Mouse (Mus musculus) hindbrain, postnatal 0 days (tissue): ENCODE measurements around the gene Egflam. TPM values are rescaled to one million over a fixed set of nuclear protein-coding genes. Genes with fewer than 3 reads are reported as not detected.

Experiments
- ATAC-seq: fragments of 200-750 bp; cut with Nextera tagmentation; 2 replicates; pipeline ENCODE4 v1.8.0; 2017; ENCODE audit warnings: mild to moderate bottlenecking, moderate TSS enrichment, moderate library complexity
- DNase-seq: peaks from one replicate; pipeline ENCODE4 v3.0.0-alpha.2; 2015; ENCODE audit warnings: low spot score
- H3K27ac ChIP-seq: fragments of 300-500 bp; sonication (generic); 2 replicates; pipeline ENCODE4 v1.5.1; 2014; ENCODE audit warnings: mild to moderate bottlenecking
- H3K27me3 ChIP-seq: fragments of 300-500 bp; sonication (generic); 2 replicates; pipeline ENCODE4 v1.6.1; 2014; ENCODE audit warnings: low read length, mixed read lengths; ENCODE audit not compliant: insufficient read depth
- H3K36me3 ChIP-seq: fragments of 300-500 bp; sonication (generic); 2 replicates; pipeline ENCODE4 v1.6.1; 2014; ENCODE audit warnings: low read length, mixed read lengths; ENCODE audit not compliant: insufficient read depth
- H3K4me1 ChIP-seq: fragments of 300-500 bp; sonication (generic); 2 replicates; pipeline ENCODE4 v1.6.1; 2014; ENCODE audit warnings: antibody characterized with exemption, low read length, mixed read lengths; ENCODE audit not compliant: insufficient read depth
- H3K4me2 ChIP-seq: fragments of 300-500 bp; sonication (generic); 2 replicates; pipeline ENCODE4 v1.6.1; 2014; ENCODE audit warnings: low read depth, mild to moderate bottlenecking, low read length, moderate library complexity, mixed read lengths
- H3K4me3 ChIP-seq: fragments of 300-500 bp; sonication (generic); 2 replicates; pipeline ENCODE4 v1.5.1; 2014; ENCODE audit warnings: low read length
- H3K9ac ChIP-seq: fragments of 300-500 bp; sonication (generic); replicated peaks from 2 replicates; pipeline ENCODE4 v1.6.1; 2014; ENCODE audit warnings: mild to moderate bottlenecking, low read length, moderate library complexity, mixed read lengths
- H3K9me3 ChIP-seq: fragments of 300-500 bp; sonication (generic); 2 replicates; pipeline ENCODE4 v1.6.1; 2016; ENCODE audit warnings: low read length, mixed read lengths
- CTCF ChIP-seq: IDR thresholded peaks from 2 replicates; pipeline ENCODE4 v1.5.1; 2016; ENCODE audit warnings: antibody characterized with exemption, control low read depth, low read depth
- WGBS: fragments of 180-500 bp; shearing (Covaris S2); extraction: QIAGEN DNeasy Blood & Tissue Kit; methylation state at CpG from one replicate; pipeline ENCODE4 v1.1.7; 2014; 5-methylcytosine and 5-hydroxymethylcytosine counted together
- polyA plus RNA-seq: library from polyadenylated mRNA; unstranded; fragments of >200 nt; fragmentation: Nextera tagmentation; extraction: Ambion mirVana; gene quantifications from 2 replicates; pipeline ENCODE4 v1.2.1, GENCODE M21; 2015
- total RNA-seq: library from RNA; depleted of rRNA; stranded (reverse); fragments of >200 nt; gene quantifications from 2 replicates; pipeline ENCODE4 v1.2.3, GENCODE M21; 2014

Gene Egflam
- total and polyA plus RNA-seq, 2 experiments from 2014 or later: 5.9 to 8.5 TPM

- H3K4me2 ChIP-seq: no peak overlapping the region
- no peak for TF ChIP-seq CTCF
- H3K9me3 ChIP-seq: no peaks in the 10 kb centered on the region
- H3K4me1 ChIP-seq: no peaks in the 10 kb centered on the region
- H3K27me3 ChIP-seq: no peaks in the 10 kb centered on the region
- no peak overlapping the region for H3K27ac ChIP-seq
- ATAC-seq (no peak), DNase-seq (no peak)
- no peak overlapping the region for H3K4me3 ChIP-seq
- no peaks in the 10 kb centered on the region for H3K36me3 ChIP-seq
- no peak overlapping the region for H3K9ac ChIP-seq
- WGBS: 72% methylated on average over 11 of the region's 11 CpGs
These were observed 63.5 kb downstream of the Egflam start for GRCm38 (mm10) chr15:7334517-7335298.

DNA sequence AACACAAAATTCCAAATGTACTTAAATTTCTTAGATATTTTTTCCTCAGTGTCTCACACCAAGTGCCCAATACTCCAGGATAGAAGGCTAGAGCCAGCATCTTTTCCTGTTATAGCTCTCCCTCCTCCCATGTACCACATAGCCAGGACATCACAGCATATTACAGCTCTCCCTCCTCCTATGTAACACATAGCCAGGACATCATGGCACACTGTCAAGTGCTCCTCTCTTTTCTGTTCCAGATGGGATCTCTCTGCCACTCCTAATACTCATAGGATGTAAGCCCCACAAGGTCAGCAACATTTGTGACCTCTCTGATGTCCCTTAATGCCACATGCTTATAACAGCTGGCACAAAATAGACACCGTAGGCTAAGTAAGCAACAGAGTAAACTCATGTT is 65.3 kb downstream of the Egflam start:
- Histone ChIP-seq H3K27ac (no peak overlapping the region), H3K36me3 (no peaks in the 10 kb centered on the region), H3K4me1 (no peaks in the 10 kb centered on the region), H3K9me3 (no peaks in the 10 kb centered on the region), H3K9ac (no peak overlapping the region), H3K4me2 (no peak overlapping the region), H3K4me3 (no peak overlapping the region), H3K27me3 (no peaks in the 10 kb centered on the region)
- DNase-seq (no peak), ATAC-seq (no peak)
- WGBS: 86% methylated on average over 1 of the region's 1 CpGs
- no peak for TF ChIP-seq CTCF

DNA sequence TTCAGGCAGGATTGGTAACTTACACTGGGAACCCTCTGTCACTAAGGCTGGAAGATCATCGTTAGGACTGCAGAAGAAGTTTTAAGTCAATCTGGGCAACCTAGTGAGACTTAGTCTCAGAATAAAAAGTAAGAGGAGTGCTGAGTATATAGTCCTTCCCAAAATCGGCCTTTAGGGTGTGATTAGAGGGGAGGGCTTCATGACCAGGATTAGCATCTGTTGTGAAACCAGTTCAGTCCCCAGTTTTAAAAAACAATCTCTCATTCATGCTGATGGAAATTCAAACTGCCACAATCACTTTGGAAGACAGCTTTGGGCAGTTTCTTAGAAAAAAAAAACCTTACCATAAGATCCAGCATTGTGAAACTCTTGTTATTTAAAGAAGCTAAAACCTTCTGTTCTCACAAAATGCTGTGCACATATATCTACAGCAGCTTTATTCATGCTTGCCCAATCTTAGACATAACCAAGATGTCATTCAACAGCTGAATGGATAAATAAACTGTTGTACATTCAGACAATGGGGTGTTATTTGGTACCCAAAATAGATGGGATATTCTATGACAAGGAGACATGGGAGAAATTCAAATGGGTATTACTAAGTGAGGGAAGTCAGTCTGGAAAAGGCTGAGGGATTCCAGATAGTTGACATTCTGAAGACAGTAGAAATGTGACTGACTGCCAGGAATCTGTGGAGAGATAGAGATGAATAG is 75.4 kb downstream of the Egflam start:
- no peaks in the 10 kb centered on the region for H3K36me3 ChIP-seq
- ATAC-seq (no peak), DNase-seq (no peak)
- H3K27ac ChIP-seq: no peak overlapping the region
- no peak for TF ChIP-seq CTCF
- H3K4me3 ChIP-seq: no peak overlapping the region
- no peaks in the 10 kb centered on the region for H3K4me1 ChIP-seq
- no peak overlapping the region for H3K9ac ChIP-seq
- H3K9me3 ChIP-seq: no peaks in the 10 kb centered on the region
- WGBS: 85% methylated on average over 2 of the region's 2 CpGs
- no peaks in the 10 kb centered on the region for H3K27me3 ChIP-seq
- no peak overlapping the region for H3K4me2 ChIP-seq

GRCm38 (mm10) chr15:7320901-7321300 is 77.3 kb downstream of the Egflam start:
- 61% methylated on average over 4 of the region's 4 CpGs for WGBS
- Histone ChIP-seq H3K27me3 (no peaks in the 10 kb centered on the region), H3K4me1 (no peaks in the 10 kb centered on the region), H3K27ac (no peak overlapping the region), H3K4me2 (no peak overlapping the region), H3K9ac (no peak overlapping the region), H3K4me3 (no peak overlapping the region), H3K36me3 (no peaks in the 10 kb centered on the region), H3K9me3 (no peaks in the 10 kb centered on the region)
- no peak for ATAC-seq
- DNase-seq: no peak
- TF ChIP-seq CTCF: no peak

GRCm38 (mm10) chr15:7315539-7315938 is 82.7 kb downstream of the Egflam start:
- Histone ChIP-seq H3K27ac (no peak overlapping the region), H3K4me2 (no peak overlapping the region), H3K4me3 (no peak overlapping the region), H3K27me3 (no peaks in the 10 kb centered on the region), H3K36me3 (no peaks in the 10 kb centered on the region), H3K4me1 (no peaks in the 10 kb centered on the region), H3K9me3 (no peaks in the 10 kb centered on the region), H3K9ac (no peak overlapping the region)
- WGBS: 81% methylated on average over 9 of the region's 9 CpGs
- no peak for TF ChIP-seq CTCF
- DNase-seq (no peak), ATAC-seq (no peak)

- Histone ChIP-seq H3K4me1 (no peaks in the 10 kb centered on the region), H3K4me2 (no peak overlapping the region), H3K9me3 (no peaks in the 10 kb centered on the region), H3K27ac (no peak overlapping the region), H3K27me3 (no peaks in the 10 kb centered on the region), H3K36me3 (no peaks in the 10 kb centered on the region), H3K9ac (no peak overlapping the region), H3K4me3 (no peak overlapping the region)
- WGBS: 78% methylated on average over 4 of the region's 4 CpGs
- DNase-seq (no peak), ATAC-seq (no peak)
- TF ChIP-seq CTCF: no peak
These were observed 89.5 kb downstream of the Egflam start for GRCm38 (mm10) chr15:7308711-7309110.

- H3K36me3 ChIP-seq: no peaks in the 10 kb centered on the region
- no peak for DNase-seq
- TF ChIP-seq CTCF: no peak
- no peak overlapping the region for H3K9ac ChIP-seq
- 89% methylated on average over 1 of the region's 1 CpGs for WGBS
- H3K9me3 ChIP-seq: no peaks in the 10 kb centered on the region
- H3K4me3 ChIP-seq: no peak overlapping the region
- H3K27ac ChIP-seq: no peak overlapping the region
- H3K27me3 ChIP-seq: no peaks in the 10 kb centered on the region
- H3K4me1 ChIP-seq: no peaks in the 10 kb centered on the region
- H3K4me2 ChIP-seq: no peak overlapping the region
- no peak for ATAC-seq
These were observed 98.3 kb downstream of the Egflam start for GRCm38 (mm10) chr15:7299892-7300291.
